Mouse (Mus musculus): ENCODE data around the gene Nrap.

- TF ChIP-seq CTCF (IDR thresholded peaks at IDR 0.05; ENCODE audit: low read depth) (no peak), EP300 (optimal IDR thresholded peaks at IDR 0.05) (no peak)
These were observed 10.4 kb upstream of the Nrap start for GRCm38 (mm10) chr19:56400200-56400599.

Data from stomach, postnatal 0 days (tissue).